Mouse (Mus musculus) spleen, postnatal 10 days (tissue): ENCODE measurements at regions not wholly inside any gene's neighbourhood (a gene's known extent, or its start where the extent isn't known, plus 50 kb on each side); places are given as distances from the start of the nearest gene placed in this dataset.

ENCODE experiments used
- DNase-seq, 2 experiments: peaks; one replicate each; pipeline ENCODE4 v3.0.0; 2021 to 2022; ENCODE audit warnings: low spot score in 2 of 2

DNA sequence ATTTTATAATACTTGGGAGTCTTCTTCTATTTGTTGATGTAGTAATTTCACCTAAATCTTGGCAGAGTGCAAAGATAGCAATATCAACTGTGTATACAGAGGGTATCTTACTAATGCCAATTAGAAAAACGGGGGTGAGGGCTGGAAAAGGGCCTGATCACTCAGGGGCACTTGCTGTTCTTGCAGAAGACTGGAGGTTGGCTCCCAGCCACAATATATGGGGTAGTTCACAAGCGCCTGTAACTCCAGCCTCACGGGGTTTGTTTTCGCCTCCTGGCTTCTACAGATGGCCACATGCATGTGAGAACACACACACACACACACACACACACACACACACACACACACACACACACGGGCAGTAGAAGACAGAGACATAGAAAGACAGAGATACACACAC, 185.7 kb downstream of the Plk2 start:
- DNase-seq = no peak

DNA sequence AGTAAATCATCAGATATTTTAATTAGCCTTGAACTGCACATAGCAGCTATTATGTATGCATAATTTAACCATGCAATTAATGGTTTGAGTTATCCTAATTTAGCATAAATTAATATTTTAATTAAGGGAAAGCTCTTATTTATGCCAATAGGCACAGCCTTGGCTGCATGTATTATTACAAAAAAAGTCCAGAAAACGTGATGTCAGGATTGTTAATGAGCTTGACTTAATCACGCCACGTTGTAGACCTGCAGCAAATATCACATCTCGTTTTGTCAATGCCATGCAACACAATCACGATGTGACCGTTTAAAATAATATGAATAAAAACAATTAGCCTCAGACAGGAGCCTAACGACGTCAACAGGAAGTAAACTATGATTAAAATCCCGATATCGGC, 189.9 kb downstream of the Plk2 start:
- no peak for DNase-seq

DNA sequence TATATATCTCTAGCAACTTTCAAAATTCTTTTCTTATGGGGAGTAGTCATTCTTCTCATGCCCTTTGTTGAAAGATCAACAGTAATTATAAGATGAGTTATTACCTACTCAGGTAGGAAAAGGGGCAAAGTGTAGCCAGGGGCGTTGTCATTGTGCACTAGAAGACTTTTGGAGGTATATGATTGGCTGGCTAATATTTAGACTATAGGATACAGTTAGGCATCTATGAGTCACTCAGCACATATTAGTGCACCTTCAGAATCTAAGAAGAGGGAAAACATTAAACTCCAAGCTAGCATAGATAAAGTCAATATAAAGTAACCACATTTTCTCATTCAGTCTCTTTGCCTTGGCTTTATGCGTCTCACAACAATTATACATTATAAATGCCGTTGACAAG, 199.8 kb downstream of the Plk2 start:
- no peak for DNase-seq

DNA sequence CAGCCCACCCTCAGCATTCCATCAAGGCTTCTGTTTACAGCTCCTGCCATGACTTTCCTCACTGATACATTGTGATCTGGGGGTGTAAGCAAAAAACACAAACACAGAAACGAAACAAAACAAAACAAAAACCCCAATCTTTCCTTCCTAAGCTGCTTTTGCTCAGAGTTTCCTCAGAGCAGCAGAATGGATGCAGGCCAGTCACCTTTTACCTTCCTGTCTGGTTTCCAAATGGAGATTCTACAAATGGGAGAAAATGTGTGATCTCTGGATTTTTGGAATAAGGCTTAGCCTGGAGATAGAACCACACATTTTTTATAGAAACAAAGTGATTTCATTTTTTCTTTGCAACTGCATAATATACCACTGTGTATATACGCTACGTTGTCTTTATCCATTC, 204.8 kb downstream of the Plk2 start:
- no peak for DNase-seq

DNA sequence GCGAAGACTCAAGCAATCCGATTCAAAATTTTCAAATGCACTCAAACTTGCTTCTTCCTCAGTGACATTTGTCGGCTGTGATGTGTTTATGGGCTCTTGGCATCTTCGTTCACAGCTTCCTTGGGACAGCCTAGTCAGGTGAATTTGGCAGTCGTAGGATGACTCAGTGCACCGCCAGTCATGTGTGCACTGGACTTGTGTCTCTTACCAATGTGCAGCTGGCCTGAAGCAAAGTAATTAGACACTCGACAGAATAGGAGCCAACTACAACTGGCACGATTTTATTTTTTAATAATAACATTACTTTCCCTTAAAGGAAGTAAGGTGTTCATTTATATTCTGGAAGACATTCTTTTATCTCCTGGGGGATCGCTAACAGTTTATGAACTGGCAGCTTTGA, 205.5 kb downstream of the Plk2 start:
- DNase-seq = no peak

DNA sequence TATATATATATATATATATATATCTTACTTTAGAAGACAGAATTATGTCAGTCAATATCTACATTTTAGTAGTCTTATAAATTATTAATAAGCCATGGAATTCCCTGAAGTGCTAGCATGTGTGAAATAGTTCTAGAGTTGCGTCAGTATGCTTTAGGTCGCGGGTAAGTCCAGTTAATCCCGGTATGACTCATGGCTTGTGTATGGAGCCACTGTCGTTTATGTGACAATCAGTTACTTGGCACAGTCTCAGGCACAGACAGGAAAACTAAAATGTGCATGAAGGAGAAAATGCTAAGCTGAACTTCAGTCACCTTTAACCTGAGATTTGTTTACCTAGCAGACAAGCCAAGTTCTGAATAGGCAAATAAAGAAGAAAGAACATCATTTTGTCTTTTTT, 206.5 kb downstream of the Plk2 start:
- DNase-seq = no peak

DNA sequence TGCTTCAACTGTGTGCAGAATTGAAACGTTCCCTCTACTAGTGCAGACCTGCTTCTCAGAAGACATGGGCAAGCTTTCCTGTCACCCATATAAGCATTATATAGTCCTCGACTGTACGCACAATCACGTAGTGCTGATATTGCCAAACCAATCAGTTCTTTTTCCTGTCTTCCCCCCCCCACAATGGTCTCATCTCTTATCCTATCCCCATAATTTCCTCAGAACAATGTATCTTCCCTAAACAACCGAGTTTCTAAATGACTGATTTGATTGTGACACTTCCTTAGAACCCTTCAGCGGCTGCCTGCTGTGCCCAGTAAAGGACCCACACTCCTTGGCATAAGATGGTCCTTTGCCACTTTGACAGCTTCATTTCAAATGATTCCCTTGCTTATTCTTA, 207.0 kb downstream of the Plk2 start:
- no peak for DNase-seq

DNA sequence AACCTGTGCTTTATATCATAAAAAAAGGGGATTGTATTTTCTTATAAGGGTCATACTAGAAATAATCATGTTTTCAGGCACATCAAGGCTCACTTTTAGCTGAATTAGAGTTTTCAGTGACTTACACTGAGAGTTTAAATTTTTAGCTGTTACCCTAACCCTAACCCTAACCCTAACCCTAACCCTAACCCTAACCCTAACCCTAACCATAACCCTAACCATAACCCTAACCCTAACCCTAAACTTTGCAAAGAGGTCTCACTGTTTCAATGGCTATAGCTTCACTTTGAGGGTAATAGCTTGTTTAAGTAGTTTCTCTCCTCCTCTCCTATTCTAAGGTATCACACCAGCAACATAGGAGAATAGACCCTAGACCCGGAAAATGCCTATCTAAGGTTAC, 208.0 kb downstream of the Plk2 start:
- DNase-seq = no peak

DNA sequence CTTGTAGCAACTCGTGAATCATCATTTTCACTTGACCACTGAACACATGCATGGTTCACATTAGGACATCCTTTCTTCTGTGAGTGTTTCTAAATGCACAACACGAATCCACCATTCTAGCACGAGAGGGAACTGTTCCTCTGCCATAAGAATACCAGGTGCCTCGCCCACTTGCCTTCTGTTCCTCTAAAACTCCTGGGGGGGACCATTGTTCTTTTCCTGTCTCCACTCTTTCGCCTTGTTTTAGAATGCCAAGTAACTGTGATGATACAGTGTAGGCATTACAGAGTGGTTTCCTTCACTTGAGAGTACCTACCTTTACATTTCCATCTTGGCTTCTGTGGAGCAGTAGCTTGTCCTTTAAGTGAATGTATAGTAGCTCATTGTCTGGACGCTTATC, 224.2 kb downstream of the Plk2 start:
- no peak for DNase-seq

DNA sequence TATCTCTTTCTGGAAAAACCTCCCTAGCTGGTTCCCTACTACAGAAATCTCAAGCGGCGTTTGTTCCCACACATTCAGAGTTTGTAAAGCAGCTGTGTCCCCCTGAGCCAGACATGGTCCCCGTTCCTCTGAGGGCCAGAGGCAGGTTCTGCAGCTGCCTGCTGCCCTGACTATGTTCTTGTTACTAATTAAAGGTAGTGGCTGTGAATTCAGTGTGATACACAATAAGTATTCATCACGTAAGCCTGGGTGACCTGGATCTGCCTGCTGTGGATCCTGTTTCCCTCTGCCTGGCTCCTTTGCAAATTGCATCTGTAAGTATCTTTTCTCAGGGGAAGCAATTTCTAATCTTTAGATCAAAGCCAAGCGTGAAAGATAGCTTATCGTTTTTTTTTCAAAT, 232.3 kb downstream of the Plk2 start:
- no peak for DNase-seq

DNA sequence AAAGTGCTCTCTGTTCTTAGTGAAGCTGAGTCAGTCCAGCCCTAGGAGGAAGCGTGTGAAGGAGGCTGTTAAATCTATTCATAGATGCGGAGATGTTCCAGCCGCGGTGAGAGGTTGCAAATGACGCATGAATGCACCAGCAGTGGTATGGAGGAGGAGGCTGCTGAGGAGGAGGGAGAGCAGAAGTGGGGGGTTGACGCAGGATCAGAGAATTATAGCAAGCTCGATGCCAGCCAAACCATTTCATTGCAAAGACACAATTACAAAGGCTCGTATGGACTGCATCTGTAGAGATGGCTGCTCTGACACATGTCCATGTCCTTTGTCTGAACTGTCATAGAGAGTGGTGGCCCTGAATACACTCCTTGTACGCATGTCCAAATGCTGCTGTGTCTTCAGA, 232.9 kb downstream of the Plk2 start:
- DNase-seq = no peak

DNA sequence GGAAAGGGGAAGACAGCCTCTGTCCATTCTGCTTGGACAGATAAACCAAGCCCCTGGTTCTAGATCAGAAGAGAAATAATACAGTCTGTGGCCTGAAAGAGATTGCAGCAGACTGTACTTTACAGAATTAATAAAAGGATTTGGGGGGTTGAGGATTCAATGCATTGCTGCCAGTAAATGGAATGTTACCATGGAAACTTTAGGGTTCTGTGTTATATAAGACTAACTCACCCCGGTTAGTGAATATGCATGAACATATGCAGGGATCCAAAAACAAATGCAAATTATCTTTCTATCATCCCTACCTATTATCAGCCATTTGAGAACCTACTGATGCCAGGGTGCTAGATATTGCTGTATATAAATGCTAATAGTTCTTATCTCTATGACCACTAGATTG, 233.4 kb downstream of the Plk2 start:
- no peak for DNase-seq

DNA sequence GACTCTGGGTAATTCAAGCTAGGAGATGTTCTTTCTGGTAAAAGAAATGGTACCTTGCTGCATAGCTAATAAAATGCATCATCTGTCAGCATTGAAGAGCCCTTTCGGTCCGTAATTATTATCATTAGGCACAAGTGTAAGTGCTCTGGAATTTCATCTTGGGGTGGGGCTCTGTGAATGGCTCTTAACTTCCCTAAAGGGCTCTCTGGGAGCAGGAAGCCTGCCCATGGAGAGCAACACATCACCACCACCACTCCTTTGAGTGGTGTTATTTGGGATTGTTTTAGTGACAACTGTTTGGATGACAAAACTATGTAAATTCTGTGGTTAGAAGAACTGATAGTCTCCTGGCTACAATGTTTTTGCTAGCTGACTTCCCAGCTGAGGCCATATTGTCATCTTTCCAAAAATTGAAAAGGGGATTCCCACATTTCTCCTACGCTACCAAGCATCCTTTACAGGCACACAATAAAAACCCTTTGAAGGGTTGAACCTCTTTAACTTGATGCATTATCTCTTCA, 238.5 kb downstream of the Plk2 start:
- DNase-seq = no peak

DNA sequence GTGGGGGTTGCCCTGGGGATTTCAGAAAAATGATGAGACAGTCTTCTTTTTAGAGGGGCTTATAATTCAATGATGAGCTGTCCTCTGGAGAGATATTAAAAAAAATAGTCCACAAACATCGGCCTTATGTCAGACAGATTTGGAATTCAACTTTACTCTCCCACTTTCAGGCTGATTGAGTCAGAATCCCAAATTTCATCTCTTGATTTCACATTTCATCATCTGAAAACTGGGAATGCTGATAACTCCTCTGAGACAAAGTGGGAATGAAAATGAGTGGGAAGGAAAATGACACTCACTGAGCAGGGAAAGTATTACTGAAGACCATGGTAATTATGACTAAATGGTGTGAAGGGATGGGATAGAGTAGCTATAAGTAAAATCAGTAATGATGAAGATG, 239.1 kb downstream of the Plk2 start:
- no peak for DNase-seq

DNA sequence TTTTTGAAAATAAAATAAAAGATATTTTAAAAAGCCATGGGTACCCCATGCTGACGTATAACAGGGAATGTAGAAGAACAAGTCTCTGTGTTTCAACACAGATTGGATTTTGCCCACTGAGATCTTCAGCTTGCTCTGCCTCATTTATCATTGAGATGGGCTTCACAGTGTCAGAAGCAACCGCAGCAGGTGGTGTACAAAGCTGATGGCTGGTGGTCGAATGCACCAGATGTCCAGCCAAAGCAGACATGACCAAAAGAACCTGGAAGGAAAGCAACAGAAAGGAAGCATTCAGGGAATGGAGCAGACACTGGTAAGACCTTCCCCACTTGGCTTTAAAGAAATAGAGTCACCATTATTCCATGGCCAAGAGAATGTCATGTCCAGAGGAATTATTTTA, 247.9 kb downstream of the Plk2 start:
- DNase-seq = no peak

DNA sequence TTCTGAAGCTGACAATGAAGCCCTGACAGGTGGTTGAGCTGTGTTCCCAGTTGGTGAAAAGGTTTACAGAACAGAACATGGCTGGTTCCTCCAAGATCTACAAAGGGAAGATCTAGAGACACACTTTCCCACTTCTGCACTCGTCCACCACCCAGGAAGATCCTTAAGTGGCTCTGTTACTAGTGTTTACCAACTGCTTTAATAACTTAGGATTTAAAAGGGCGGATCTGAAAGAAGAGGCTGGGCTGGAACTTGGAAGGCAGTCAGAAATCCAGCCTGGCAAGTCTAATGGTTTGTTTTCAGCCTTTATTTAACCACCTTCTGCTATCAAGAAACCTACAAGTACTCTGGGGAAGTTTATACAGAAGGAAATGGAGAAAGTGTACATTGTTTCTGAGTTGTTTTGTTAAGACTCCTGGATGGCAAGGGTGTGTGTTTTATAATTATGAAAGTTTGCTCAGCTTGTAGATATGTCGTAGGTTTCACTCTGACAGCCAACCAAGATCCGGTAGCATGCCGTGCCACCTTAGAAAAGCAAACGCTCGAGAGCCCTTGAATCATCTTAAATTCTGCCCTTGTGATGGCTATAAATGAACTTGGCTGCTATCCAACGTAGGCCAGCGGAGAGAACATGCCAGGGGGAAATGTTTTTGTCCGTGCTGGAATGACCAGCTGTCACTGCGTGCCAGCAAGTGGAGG, 248.5 kb downstream of the Plk2 start:
- DNase-seq = no peak

DNA sequence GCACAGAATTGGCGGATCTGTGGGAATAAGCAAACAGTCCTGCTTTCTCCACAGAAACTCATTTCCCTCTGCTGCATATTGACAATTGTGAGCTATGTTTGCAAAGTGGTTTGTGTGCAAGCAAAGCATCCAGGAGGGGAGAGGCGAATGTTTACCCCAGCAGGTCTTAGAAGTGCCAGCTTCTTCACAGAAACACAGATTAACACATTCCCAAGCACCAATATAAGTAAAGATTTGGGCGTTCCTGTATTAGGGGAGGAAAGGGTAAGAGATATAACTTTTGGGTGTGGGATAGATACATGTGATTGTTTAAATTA, 249.0 kb downstream of the Plk2 start:
- DNase-seq = no peak

DNA sequence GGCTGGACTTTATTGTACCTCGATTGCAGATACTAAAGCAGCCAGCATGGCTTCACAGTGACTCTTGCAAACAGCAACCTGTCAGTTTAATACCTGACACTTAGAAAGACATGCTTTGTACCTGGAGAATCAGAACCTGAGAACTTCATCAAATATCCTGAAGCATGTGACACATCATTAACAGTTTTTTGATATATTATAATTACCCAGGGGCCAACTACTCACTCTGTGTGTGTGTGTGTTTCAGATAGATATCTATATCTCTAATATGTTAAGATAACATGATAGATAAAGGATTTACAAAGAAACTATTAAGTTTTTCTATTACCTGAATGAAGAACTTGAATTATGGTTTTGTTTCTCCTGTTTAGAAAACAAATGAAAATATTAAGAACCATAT, 254.5 kb downstream of the Plk2 start:
- DNase-seq = no peak

DNA sequence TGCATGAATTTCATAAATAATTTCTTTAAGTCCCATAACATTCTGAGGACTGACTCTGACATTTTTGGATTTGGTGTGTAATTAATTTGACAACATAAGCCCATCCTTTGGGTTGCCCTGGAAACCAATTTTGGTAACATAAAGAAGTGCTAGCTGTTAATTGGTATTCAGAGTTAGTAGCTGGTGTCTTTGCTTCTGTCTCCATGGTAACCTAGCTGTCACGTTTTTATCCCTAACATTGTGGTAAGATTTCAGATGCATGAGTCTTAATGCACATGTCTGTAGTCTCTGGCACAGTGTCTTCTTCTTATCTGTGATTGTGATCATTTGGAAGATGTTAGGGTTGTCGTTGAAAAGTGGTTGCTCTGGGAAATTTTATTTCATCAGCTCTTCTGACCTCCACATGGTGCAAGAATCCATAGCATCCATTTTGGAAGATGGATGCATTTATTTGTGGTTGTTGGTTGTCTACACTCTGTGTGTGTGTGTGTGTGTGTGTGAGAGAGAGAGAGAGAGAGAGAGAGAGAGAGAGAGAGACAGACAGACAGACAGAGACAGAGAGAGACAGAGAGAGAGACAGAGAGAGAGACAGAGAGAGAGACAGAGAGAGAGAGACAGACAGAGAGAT, 255.1 kb downstream of the Plk2 start:
- no peak for DNase-seq

DNA sequence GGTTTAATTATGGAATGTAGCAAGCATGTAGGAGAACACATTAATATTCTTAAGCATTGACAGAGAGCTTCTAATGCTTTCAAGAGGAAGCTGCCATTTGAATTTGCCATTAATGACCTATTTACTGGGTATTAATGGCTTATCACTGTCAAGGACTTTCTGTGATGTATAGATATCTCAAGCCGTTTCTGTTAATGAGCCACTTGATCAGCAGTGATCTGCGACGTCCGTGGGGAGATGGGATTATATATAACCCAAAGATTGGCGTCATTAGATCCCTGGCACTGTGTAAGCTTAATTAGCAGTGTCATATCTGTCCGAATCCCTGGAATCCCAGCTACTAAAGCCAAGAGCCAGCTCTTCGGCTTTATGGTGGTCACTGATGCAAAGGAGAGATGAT, 257.4 kb downstream of the Plk2 start:
- DNase-seq = no peak

DNA sequence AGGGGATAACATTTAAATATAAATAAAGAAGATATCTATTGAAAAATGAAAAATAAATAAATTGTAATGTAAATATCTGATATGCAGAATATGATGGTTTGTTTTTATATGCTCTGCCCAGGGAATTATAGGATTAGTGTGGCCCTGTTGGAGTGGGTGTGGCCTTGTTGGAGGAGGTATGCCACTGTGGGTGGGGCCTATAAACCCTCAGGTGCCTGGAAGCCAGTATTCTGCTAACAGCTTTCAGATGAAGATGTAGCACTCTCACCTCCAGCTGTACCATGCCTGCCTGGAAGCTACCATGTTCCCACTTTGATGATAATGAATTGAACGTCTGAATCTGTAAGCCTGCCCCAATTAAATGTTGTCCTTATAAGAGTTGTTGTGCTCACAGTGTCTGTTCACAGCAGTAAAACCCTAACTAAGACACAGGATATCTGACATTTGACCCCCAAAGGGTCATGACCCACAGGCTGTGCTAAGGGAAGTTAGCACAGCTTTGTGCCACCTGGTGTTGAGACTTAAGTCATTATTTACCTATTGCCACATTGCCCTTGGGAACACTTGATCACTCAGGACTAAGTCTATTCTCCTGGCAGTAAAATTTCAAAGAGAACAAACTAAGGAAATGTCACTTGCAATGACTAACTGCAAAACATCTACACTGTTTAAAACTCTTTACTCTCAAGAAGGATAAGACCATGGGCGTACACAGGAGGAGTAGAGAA, 270.4 kb downstream of the Plk2 start:
- DNase-seq = no peak

DNA sequence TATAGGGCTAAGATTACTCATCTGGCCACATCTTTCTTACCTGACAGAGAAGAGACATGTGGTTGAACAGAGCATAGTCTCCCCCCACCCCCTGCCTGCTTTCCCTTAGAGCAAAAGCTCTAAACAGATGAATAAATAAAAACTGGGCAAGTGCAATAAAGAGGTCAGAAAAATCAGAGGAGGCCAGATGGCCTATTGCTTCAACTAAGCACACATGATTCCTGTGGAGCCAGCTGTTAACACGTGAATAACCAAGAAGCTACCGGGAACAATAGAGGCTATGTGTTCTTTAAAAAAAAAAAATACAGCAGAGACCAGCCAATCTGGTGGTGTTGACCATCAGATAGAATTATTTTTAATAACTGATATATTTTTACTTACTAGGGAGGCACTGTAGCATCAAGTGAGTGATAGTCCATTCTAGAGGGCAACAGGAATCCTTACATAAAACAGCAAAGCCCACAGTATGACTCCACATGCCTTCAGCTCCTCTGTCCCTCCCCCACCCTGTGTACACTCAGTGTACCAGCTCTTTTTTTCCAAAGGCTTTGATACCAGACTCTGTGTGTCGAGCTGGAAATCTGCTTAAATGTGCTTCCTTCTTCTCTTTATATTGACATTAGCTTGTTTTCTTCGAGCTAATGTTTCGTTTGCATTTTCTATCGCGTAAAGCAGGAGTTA, 272.6 kb downstream of the Plk2 start:
- DNase-seq = no peak

DNA sequence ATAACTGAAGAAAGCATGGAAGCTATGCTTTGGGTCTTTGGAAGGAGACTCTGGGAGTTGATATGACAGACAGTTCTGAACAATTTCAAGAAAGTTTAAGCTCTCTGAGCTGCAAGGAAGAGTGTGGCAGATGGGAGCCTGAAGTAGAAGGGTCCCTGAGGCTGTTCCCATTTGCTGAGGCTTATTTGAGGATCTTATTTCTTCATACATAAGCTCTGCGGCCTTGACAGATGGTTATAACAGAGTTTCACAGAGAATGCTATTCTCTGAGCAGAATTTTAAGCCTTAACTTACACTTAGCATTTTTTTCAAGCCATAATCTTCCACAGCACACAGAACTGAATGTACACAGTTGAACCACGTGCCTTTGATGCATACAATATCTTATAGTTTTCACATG, 278.7 kb downstream of the Plk2 start:
- DNase-seq = no peak
